ENCODE assay signal across 7 mouse cellular contexts in genomic region chr13:47916456-47916855, GRCm38 (mm10).
DNase-seq lines count a peak whose midpoint lies in the region; ATAC-seq lines count a peak whose summit lies in the region.

No protein-coding gene starts in this region.

- H3K4me1 ChIP-seq in kidney, embryonic 14.5 days (ENCODE audit: control insufficient read depth, insufficient read depth, low read length), result no peaks in the 10 kb centered on the region

- WGBS in kidney, embryonic 14.5 days, result 89% methylated on average over 8 of the region's 8 CpGs

- no peaks in the 10 kb centered on the region for H3K27me3 ChIP-seq in kidney, embryonic 14.5 days (ENCODE audit: control insufficient read depth, insufficient read depth, low read length)

- H3K9me3 ChIP-seq in kidney, embryonic 14.5 days (ENCODE audit: control insufficient read depth, low read length), result peaks cover 3% of the 10 kb centered on the region; the same call in 1 of the 2 replicates

- H3K4me3 ChIP-seq in kidney, embryonic 14.5 days (ENCODE audit: low read length), result no peak overlapping the region

- peak; percentile 56 for DNase-seq in kidney, postnatal 10 days
- peak; percentile 13 for DNase-seq in cerebellum, adult 9-10 months
- DNase-seq in gastrocnemius, postnatal 14 days, result peak; percentile 62
- DNase-seq in right cerebral cortex, adult 2 months (ENCODE audit: low spot score in 2 of 2), result peak; percentile 75 to 79
- no peak for DNase-seq in thymus, postnatal 36 days
- DNase-seq in ovary, adult 18-20 months (ENCODE audit: low spot score), result no peak

- intact Hi-C loops in gastrocnemius, postnatal 14 days (cut with DNase I; ENCODE audit: low total_unique reads), result no loop called here

- H3K36me3 ChIP-seq in kidney, embryonic 14.5 days (ENCODE audit: control insufficient read depth, insufficient read depth, low read length), result no peaks in the 10 kb centered on the region

- no peak for ATAC-seq in kidney, embryonic 14.5 days (ENCODE audit: low FRiP score, low TSS enrichment)

- no peak overlapping the region for H3K27ac ChIP-seq in kidney, embryonic 14.5 days (ENCODE audit: low read depth, low read length)

- no peak overlapping the region for H3K9ac ChIP-seq in kidney, embryonic 14.5 days (ENCODE audit: low read depth, low read length)

- H3K4me2 ChIP-seq in kidney, embryonic 14.5 days (replicated peaks; ENCODE audit: low read depth, low read length), result no peak overlapping the region

Comparison
In these comparisons a context has a peak if more than half of its experiments do, and no peak if none do; other contexts are left out.
1. DNase-seq: peak in kidney, postnatal 10 days (single experiment), cerebellum, adult 9-10 months (single experiment), gastrocnemius, postnatal 14 days (single experiment) and right cerebral cortex, adult 2 months (2 of 2); none in thymus, postnatal 36 days (0 of 2) and ovary, adult 18-20 months (single experiment).